In genomic region chr4:46038591-46038891, GRCm38 (mm10) we compare ENCODE assay signal across 8 mouse cellular contexts. TPM values are rescaled to one million over a fixed set of nuclear protein-coding genes. Genes with fewer than 3 reads are reported as not detected.
DNase-seq lines count a peak whose midpoint lies in the region; ATAC-seq and TF ChIP-seq lines count a peak whose summit lies in the region.

No protein-coding gene starts in this region.

- peak overlapping the region; percentile 84 for H3K4me2 ChIP-seq in heart, embryonic 13.5 days
- H3K4me2 ChIP-seq in hindbrain, embryonic 15.5 days, result peak overlapping the region; percentile 93
- H3K4me2 ChIP-seq in midbrain, embryonic 11.5 days, result peak overlapping the region; percentile 85

- TF ChIP-seq CTCF in bone marrow macrophage, adult 2 months (IDR thresholded peaks at IDR 0.05; ENCODE audit: low read depth, low read length), result no peak

- peaks cover 31% of the 10 kb centered on the region for H3K27me3 ChIP-seq in heart, embryonic 13.5 days (replicated peaks)
- peaks cover 50% of the 10 kb centered on the region for H3K27me3 ChIP-seq in hindbrain, embryonic 15.5 days
- peaks cover 35% of the 10 kb centered on the region for H3K27me3 ChIP-seq in midbrain, embryonic 11.5 days (ENCODE audit: control insufficient read depth, insufficient read depth, low read length)

- peak overlapping the region; percentile 91 for H3K9ac ChIP-seq in heart, embryonic 13.5 days
- peak overlapping the region; percentile 46 for H3K9ac ChIP-seq in hindbrain, embryonic 15.5 days
- H3K9ac ChIP-seq in midbrain, embryonic 11.5 days (ENCODE audit: low read length), result peak overlapping the region; percentile 48; the same call in 1 of the 2 replicates

- H3K36me3 ChIP-seq in heart, embryonic 13.5 days, result no peaks in the 10 kb centered on the region; the same call in 1 of the 2 replicates
- 0 out of 2 replicates have a peak, but pooled peaks cover 2% of the 10 kb centered on the region for H3K36me3 ChIP-seq in hindbrain, embryonic 15.5 days
- no peaks in the 10 kb centered on the region for H3K36me3 ChIP-seq in midbrain, embryonic 11.5 days (ENCODE audit: control insufficient read depth, insufficient read depth, low read length)

- peaks cover 59% of the 10 kb centered on the region for H3K4me1 ChIP-seq in heart, embryonic 13.5 days
- H3K4me1 ChIP-seq in bone marrow macrophage, adult 2 months (ENCODE audit: control insufficient read depth, insufficient read depth, low read length), result peaks cover 28% of the 10 kb centered on the region
- H3K4me1 ChIP-seq in hindbrain, embryonic 15.5 days (replicated peaks), result peaks cover 21% of the 10 kb centered on the region
- peaks cover 21% of the 10 kb centered on the region for H3K4me1 ChIP-seq in midbrain, embryonic 11.5 days (ENCODE audit: control insufficient read depth, insufficient read depth, low read length)

- no peaks in the 10 kb centered on the region for H3K9me3 ChIP-seq in heart, embryonic 13.5 days
- no peaks in the 10 kb centered on the region for H3K9me3 ChIP-seq in hindbrain, embryonic 15.5 days
- no peaks in the 10 kb centered on the region for H3K9me3 ChIP-seq in midbrain, embryonic 11.5 days (ENCODE audit: control insufficient read depth, low read length)

- no peak for TF ChIP-seq POLR2A in bone marrow macrophage, adult 2 months (IDR thresholded peaks at IDR 0.05; ENCODE audit: borderline replicate concordance, low read depth, low read length)

- H3K27ac ChIP-seq in heart, embryonic 13.5 days (replicated peaks), result peak overlapping the region; percentile 100
- no peak overlapping the region for H3K27ac ChIP-seq in bone marrow macrophage, adult 2 months (ENCODE audit: insufficient read depth, low read depth, low read length)
- H3K27ac ChIP-seq in hindbrain, embryonic 15.5 days (replicated peaks), result no peak overlapping the region
- H3K27ac ChIP-seq in midbrain, embryonic 11.5 days (ENCODE audit: low read depth, low read length), result no peak overlapping the region

- ATAC-seq in heart, embryonic 13.5 days (ENCODE audit: extremely low read depth, insufficient number of reproducible peaks, low FRiP score, low TSS enrichment), result no peak
- ATAC-seq in hindbrain, embryonic 15.5 days (ENCODE audit: low FRiP score, low read depth), result no peak
- ATAC-seq in midbrain, embryonic 11.5 days (ENCODE audit: low FRiP score), result no peak

- H3K4me3 ChIP-seq in heart, embryonic 13.5 days, result peak overlapping the region; percentile 90
- H3K4me3 ChIP-seq in bone marrow macrophage, adult 2 months (ENCODE audit: insufficient read depth, low read length), result peak overlapping the region; percentile 82
- peak overlapping the region; percentile 48 for H3K4me3 ChIP-seq in hindbrain, embryonic 15.5 days
- peak overlapping the region; percentile 47 for H3K4me3 ChIP-seq in midbrain, embryonic 11.5 days (ENCODE audit: low read depth, low read length)

- 8% methylated on average over 12 of the region's 12 CpGs for WGBS in heart, embryonic 13.5 days
- 12% methylated on average over 12 of the region's 12 CpGs for WGBS in hindbrain, embryonic 15.5 days
- WGBS in midbrain, embryonic 11.5 days, result 11% methylated on average over 12 of the region's 12 CpGs

- no peak for DNase-seq in heart, adult 11 months
- peak; percentile 93 for DNase-seq in midbrain, embryonic 11.5 days (ENCODE audit: low spot score, missing footprints)
- DNase-seq in ovary, adult 18-20 months (ENCODE audit: low spot score), result no peak
- no peak for DNase-seq in adrenal gland, postnatal 25 days
- DNase-seq in urinary bladder, postnatal 4 days (ENCODE audit: low spot score in 2 of 2), result no peak

RNA-seq across cellular contexts. Expression of gene Tmod1, which starts 0.2 kb away (rescaled TPM):
- polyA plus RNA-seq in heart, embryonic 13.5 days (2015; fragmentation: Nextera tagmentation; extraction: Ambion mirVana), result 171 and 182 TPM in 2 replicates
- 0.89 and 1.2 TPM in 2 replicates for polyA plus RNA-seq in bone marrow macrophage, adult 2 months (2012; ENCODE audit: insufficient read depth, insufficient read length, missing spikeins)
- polyA plus RNA-seq in hindbrain, embryonic 15.5 days (2015; fragmentation: Nextera tagmentation; extraction: Ambion mirVana), result 1.6 and 1.9 TPM in 2 replicates
- 2.7 and 3.4 TPM in 2 replicates for polyA plus RNA-seq in midbrain, embryonic 11.5 days (2014; fragmentation: Nextera tagmentation; extraction: Ambion mirVana)
- 2.1 and 5.2 TPM in 2 replicates for total RNA-seq in adrenal gland, postnatal 25 days (2021)

Comparison
In these comparisons a context has a peak if more than half of its experiments do, and no peak if none do; other contexts are left out.
1. RNA of gene Tmod1, which starts 0.2 kb away (polyA plus RNA-seq): 171 to 182 TPM in heart, embryonic 13.5 days; 2.7 to 3.4 TPM in midbrain, embryonic 11.5 days, 1.6 to 1.9 TPM in hindbrain, embryonic 15.5 days and 0.89 to 1.2 TPM in bone marrow macrophage, adult 2 months; every median in the first group is over 10 times any median in the second.
2. Peak in every context shown above with its lines, with median percentiles within 50 percentile points of each other: H3K4me2 ChIP-seq, H3K4me3 ChIP-seq and H3K9ac ChIP-seq.